Mouse (Mus musculus): Measurements from ENCODE around the gene Nkd2. TPM values are rescaled to one million over a fixed set of nuclear protein-coding genes. Genes with fewer than 3 reads are reported as not detected.

Nkd2 gene
- polyA plus RNA-seq, 1 experiment, result not detected

GRCm38 (mm10) chr13:73827243-73827642 lies 20.2 kb downstream of the Nkd2 start:
- no peak for TF ChIP-seq CTCF (IDR thresholded peaks at IDR 0.05; ENCODE audit: insufficient read depth, low read depth, low read length)
- TF ChIP-seq POLR2A (IDR thresholded peaks at IDR 0.05; ENCODE audit: insufficient read depth, low read depth, low read length), result no peak
- 41% methylated on average over 8 of the region's 8 CpGs for WGBS
- Histone ChIP-seq H3K4me1 (ENCODE audit: control insufficient read depth, insufficient read depth, low read length) (no peaks in the 10 kb centered on the region), H3K4me3 (ENCODE audit: insufficient read depth, low read depth, low read length) (no peak overlapping the region), H3K27ac (ENCODE audit: insufficient read depth, low read depth, low read length) (no peak overlapping the region)

GRCm38 (mm10) chr13:73823711-73824110 lies 23.7 kb downstream of the Nkd2 start:
- 85% methylated on average over 6 of the region's 6 CpGs for WGBS
- no peak for TF ChIP-seq CTCF (IDR thresholded peaks at IDR 0.05; ENCODE audit: insufficient read depth, low read depth, low read length)
- no peak for TF ChIP-seq POLR2A (IDR thresholded peaks at IDR 0.05; ENCODE audit: insufficient read depth, low read depth, low read length)
- Histone ChIP-seq H3K27ac (ENCODE audit: insufficient read depth, low read depth, low read length) (no peak overlapping the region), H3K4me3 (ENCODE audit: insufficient read depth, low read depth, low read length) (no peak overlapping the region), H3K4me1 (ENCODE audit: control insufficient read depth, insufficient read depth, low read length) (no peaks in the 10 kb centered on the region)

- WGBS, result 72% methylated on average over 4 of the region's 4 CpGs
- TF ChIP-seq CTCF (IDR thresholded peaks at IDR 0.05; ENCODE audit: insufficient read depth, low read depth, low read length) (no peak), POLR2A (IDR thresholded peaks at IDR 0.05; ENCODE audit: insufficient read depth, low read depth, low read length) (no peak)
- no peaks in the 10 kb centered on the region for H3K4me1 ChIP-seq (ENCODE audit: control insufficient read depth, insufficient read depth, low read length)
- no peak overlapping the region for H3K4me3 ChIP-seq (ENCODE audit: insufficient read depth, low read depth, low read length)
- H3K27ac ChIP-seq (ENCODE audit: insufficient read depth, low read depth, low read length), result no peak overlapping the region
Measured at GRCm38 (mm10) chr13:73822187-73822800, 25.1 kb downstream of the Nkd2 start.

GRCm38 (mm10) chr13:73821251-73821650 lies 26.2 kb downstream of the Nkd2 start:
- H3K4me1 ChIP-seq (ENCODE audit: control insufficient read depth, insufficient read depth, low read length), result no peaks in the 10 kb centered on the region
- TF ChIP-seq CTCF (IDR thresholded peaks at IDR 0.05; ENCODE audit: insufficient read depth, low read depth, low read length), result no peak
- H3K27ac ChIP-seq (ENCODE audit: insufficient read depth, low read depth, low read length), result no peak overlapping the region
- WGBS, result 90% methylated on average over 7 of the region's 7 CpGs
- no peak overlapping the region for H3K4me3 ChIP-seq (ENCODE audit: insufficient read depth, low read depth, low read length)

GRCm38 (mm10) chr13:73818921-73819320 lies 28.5 kb downstream of the Nkd2 start:
- Histone ChIP-seq H3K4me1 (ENCODE audit: control insufficient read depth, insufficient read depth, low read length) (no peaks in the 10 kb centered on the region), H3K27ac (ENCODE audit: insufficient read depth, low read depth, low read length) (no peak overlapping the region), H3K4me3 (ENCODE audit: insufficient read depth, low read depth, low read length) (no peak overlapping the region)
- 84% methylated on average over 3 of the region's 3 CpGs for WGBS
- TF ChIP-seq CTCF (IDR thresholded peaks at IDR 0.05; ENCODE audit: insufficient read depth, low read depth, low read length) (no peak), POLR2A (IDR thresholded peaks at IDR 0.05; ENCODE audit: insufficient read depth, low read depth, low read length) (no peak)

- WGBS, result 94% methylated on average over 6 of the region's 6 CpGs
- no peak for TF ChIP-seq POLR2A (IDR thresholded peaks at IDR 0.05; ENCODE audit: insufficient read depth, low read depth, low read length)
- no peak for TF ChIP-seq CTCF (IDR thresholded peaks at IDR 0.05; ENCODE audit: insufficient read depth, low read depth, low read length)
- no peaks in the 10 kb centered on the region for H3K4me1 ChIP-seq (ENCODE audit: control insufficient read depth, insufficient read depth, low read length)
- H3K4me3 ChIP-seq (ENCODE audit: insufficient read depth, low read depth, low read length), result no peak overlapping the region
- H3K27ac ChIP-seq (ENCODE audit: insufficient read depth, low read depth, low read length), result no peak overlapping the region
Measured at GRCm38 (mm10) chr13:73816338-73816737, 31.1 kb downstream of the Nkd2 start.

GRCm38 (mm10) chr13:73814181-73814580 lies 33.2 kb downstream of the Nkd2 start:
- no peak overlapping the region for H3K27ac ChIP-seq (ENCODE audit: insufficient read depth, low read depth, low read length)
- TF ChIP-seq CTCF (IDR thresholded peaks at IDR 0.05; ENCODE audit: insufficient read depth, low read depth, low read length), result no peak
- TF ChIP-seq POLR2A (IDR thresholded peaks at IDR 0.05; ENCODE audit: insufficient read depth, low read depth, low read length), result no peak
- 94% methylated on average over 7 of the region's 7 CpGs for WGBS

GRCm38 (mm10) chr13:73812936-73813335 lies 34.5 kb downstream of the Nkd2 start:
- Histone ChIP-seq H3K4me3 (ENCODE audit: insufficient read depth, low read depth, low read length) (no peak overlapping the region), H3K27ac (ENCODE audit: insufficient read depth, low read depth, low read length) (no peak overlapping the region), H3K4me1 (ENCODE audit: control insufficient read depth, insufficient read depth, low read length) (no peaks in the 10 kb centered on the region)
- 90% methylated on average over 3 of the region's 3 CpGs for WGBS
- no peak for TF ChIP-seq POLR2A (IDR thresholded peaks at IDR 0.05; ENCODE audit: insufficient read depth, low read depth, low read length)
- no peak for TF ChIP-seq CTCF (IDR thresholded peaks at IDR 0.05; ENCODE audit: insufficient read depth, low read depth, low read length)

More at GRCm38 (mm10) chr13:73814181-73814580, 33.2 kb downstream of the Nkd2 start:
- H3K4me3 ChIP-seq (ENCODE audit: insufficient read depth, low read depth, low read length), result no peak overlapping the region
- no peaks in the 10 kb centered on the region for H3K4me1 ChIP-seq (ENCODE audit: control insufficient read depth, insufficient read depth, low read length)

GRCm38 (mm10) chr13:73804914-73805313 lies 42.5 kb downstream of the Nkd2 start:
- TF ChIP-seq CTCF (IDR thresholded peaks at IDR 0.05; ENCODE audit: insufficient read depth, low read depth, low read length) (no peak), POLR2A (IDR thresholded peaks at IDR 0.05; ENCODE audit: insufficient read depth, low read depth, low read length) (no peak)
- Histone ChIP-seq H3K4me1 (ENCODE audit: control insufficient read depth, insufficient read depth, low read length) (no peaks in the 10 kb centered on the region), H3K27ac (ENCODE audit: insufficient read depth, low read depth, low read length) (no peak overlapping the region), H3K4me3 (ENCODE audit: insufficient read depth, low read depth, low read length) (no peak overlapping the region)
- 96% methylated on average over 5 of the region's 5 CpGs for WGBS
